Mouse (Mus musculus): Measurements from ENCODE around the gene Fam71f1.

DNA sequence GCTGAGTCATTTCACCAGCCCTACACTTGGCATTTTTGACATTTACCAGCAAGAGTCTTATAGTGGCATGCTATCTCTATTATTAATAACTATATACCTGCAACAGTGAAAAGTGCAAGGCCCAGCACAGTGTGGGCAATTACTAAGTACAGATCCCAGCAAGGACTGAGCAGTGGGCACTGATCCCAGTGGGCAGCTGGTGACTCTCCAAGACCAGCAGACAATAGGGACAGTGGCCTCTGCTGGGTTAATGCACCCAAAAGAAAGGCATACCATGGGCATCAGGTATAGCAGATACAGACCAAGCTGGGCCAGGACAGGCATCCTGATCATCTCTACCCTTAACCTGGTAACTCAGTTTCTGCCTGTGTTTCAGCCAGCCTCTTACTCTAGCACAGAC lies 15.7 kb upstream of the Fam71f1 start:
- no peak for TF ChIP-seq CTCF (IDR thresholded peaks at IDR 0.05; ENCODE audit: low read depth)
- no peak for TF ChIP-seq EP300 (IDR thresholded peaks at IDR 0.05; ENCODE audit: low read depth)

Data from heart, postnatal 0 days (tissue).